Mouse (Mus musculus): ENCODE results near the gene Nipa2. TPM values are rescaled to one million over a fixed set of nuclear protein-coding genes. Genes with fewer than 3 reads are reported as not detected.

The Nipa2 gene
- polyA plus RNA-seq, 1 experiment from 2014 or later = 54.5 TPM

Other genes with a start within 250 kb of the Nipa2 start
- 1.1 and 2.6 TPM in 2 replicates for gene Siglech, start 194.3 kb downstream of the Nipa2 start, polyA plus RNA-seq (2016; fragmentation: Nextera tagmentation; extraction: Ambion mirVana)
- 36.8 and 44.6 TPM in 2 replicates for gene Tubgcp5, start 168.3 kb downstream of the Nipa2 start, polyA plus RNA-seq (2016; fragmentation: Nextera tagmentation; extraction: Ambion mirVana)
- 64.8 and 68.9 TPM in 2 replicates for gene Cyfip1, start 120.7 kb downstream of the Nipa2 start, polyA plus RNA-seq (2016; fragmentation: Nextera tagmentation; extraction: Ambion mirVana)
- 16.8 and 18.4 TPM in 2 replicates for gene Nipa1, start 57.5 kb upstream of the Nipa2 start, polyA plus RNA-seq (2016; fragmentation: Nextera tagmentation; extraction: Ambion mirVana)
- gene Herc2, start 87.7 kb upstream of the Nipa2 start, polyA plus RNA-seq (2016; fragmentation: Nextera tagmentation; extraction: Ambion mirVana) = 36.5 and 38.4 TPM in 2 replicates

Measured in neural tube, embryonic 12.5 days (tissue).